Mouse (Mus musculus) MEL (cell line): ENCODE results near the gene Efhd2.

Source experiments
- CTCF ChIP-seq, 3 experiments: IDR thresholded peaks in 2 of 3; conservative IDR thresholded peaks in 1 of 3; 2 replicates each; pipeline ENCODE4 v1.5.1; 2011 to 2012; ENCODE audit warnings: low read length in 3 of 3, low read depth in 2 of 3, mild to moderate bottlenecking in 2 of 3, improper control_type of control experiment in 1 of 3, inconsistent platforms in 1 of 3, mixed read lengths in 1 of 3, moderate library complexity in 1 of 3; ENCODE audit not compliant: control insufficient read depth in 1 of 3, insufficient read depth in 1 of 3, poor library complexity in 1 of 3, severe bottlenecking in 1 of 3
- MAX ChIP-seq: IDR thresholded peaks from 2 replicates; pipeline ENCODE4 v1.6.1; 2011; ENCODE audit warnings: low read length, improper control_type of control experiment
- MYB ChIP-seq: IDR thresholded peaks from 2 replicates; pipeline ENCODE4 v1.6.1; 2011; ENCODE audit warnings: mild to moderate bottlenecking, low read depth, low read length, improper control_type of control experiment
- POLR2A ChIP-seq, 2 experiments: IDR thresholded peaks; 2 replicates each; pipeline ENCODE4 v1.6.1; 2011 to 2012; ENCODE audit warnings: low read length in 2 of 2, mild to moderate bottlenecking in 2 of 2, control low read depth in 1 of 2, improper control_type of control experiment in 1 of 2, low read depth in 1 of 2, moderate library complexity in 1 of 2; ENCODE audit not compliant: control insufficient read depth in 1 of 2, insufficient read depth in 1 of 2, poor library complexity in 1 of 2
- ZC3H11A ChIP-seq: IDR thresholded peaks from 2 replicates; pipeline ENCODE4 v1.6.1; 2012; ENCODE audit warnings: low read depth, mild to moderate bottlenecking, inconsistent platforms, low read length, improper control_type of control experiment

GRCm38 (mm10) chr4:141861591-141862295 is 13.0 kb downstream of the Efhd2 start:
- TF ChIP-seq MYB = no peak
- no peak for TF ChIP-seq POLR2A (IDR thresholded peaks at IDR 0.05; ENCODE audit: control insufficient read depth in 1 of 2, insufficient read depth in 1 of 2, low read depth in 1 of 2, low read length in 2 of 2, poor library complexity in 1 of 2)
- TF ChIP-seq MAX = no peak
- no peak for TF ChIP-seq ZC3H11A
- TF ChIP-seq CTCF (IDR thresholded peaks at IDR 0.05 in 2 of 3, conservative IDR thresholded peaks at IDR 0.05 in 1 of 3; ENCODE audit: control insufficient read depth in 1 of 3, insufficient read depth in 1 of 3, low read depth in 2 of 3, low read length in 3 of 3, poor library complexity in 1 of 3, severe bottlenecking in 1 of 3) = no peak
